Mouse (Mus musculus) brain, adult 2 months (tissue): Measurements from ENCODE around the gene Slc6a12.

ENCODE experiments used
- DNase-seq: peaks from one replicate; pipeline ENCODE4 v3.0.0; 2011; ENCODE audit warnings: low read depth, low spot score

Slc6a12 gene

GRCm38 (mm10) chr6:121412558-121413297, 69.9 kb downstream of the Slc6a12 start:
- DNase-seq = no peak
